Mouse (Mus musculus) adrenal gland, postnatal 14 days (tissue): ENCODE results near the gene Spata2. TPM values are rescaled to one million over a fixed set of nuclear protein-coding genes. Genes with fewer than 3 reads are reported as not detected.
A peak's percentile ranks its signal among the peaks of the same experiment; 100 is the strongest.

ENCODE experiments used
- DNase-seq: peaks from one replicate; pipeline ENCODE4 v3.0.0; 2021; ENCODE audit warnings: mixed read lengths
- total RNA-seq: library from RNA; stranded (reverse); gene quantifications from 2 replicates; pipeline ENCODE4 v1.2.3, GENCODE M21; 2021

The Spata2 gene
- total RNA-seq, 1 experiment from 2014 or later, result 30.1 TPM

DNA sequence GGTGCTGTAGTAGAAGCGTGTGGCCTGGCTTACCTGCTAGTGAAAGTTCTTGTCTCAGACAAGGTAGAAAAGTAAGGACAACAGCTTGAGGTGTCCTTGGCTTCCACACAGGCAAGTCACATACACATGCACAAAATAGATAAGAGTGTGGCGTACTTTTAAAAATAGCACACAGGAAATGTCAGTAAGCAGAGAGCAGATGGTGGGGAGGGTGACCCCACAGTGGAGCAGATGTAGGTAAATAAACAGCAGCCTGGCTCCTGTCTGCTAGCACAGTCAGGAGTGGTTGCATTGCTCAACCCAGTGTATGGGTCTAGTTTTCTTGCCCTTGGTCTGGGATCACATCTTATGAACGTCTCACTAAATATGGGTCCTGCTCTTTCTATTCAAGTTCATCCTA lies 17.8 kb upstream of the Spata2 start:
- no peak for DNase-seq

DNA sequence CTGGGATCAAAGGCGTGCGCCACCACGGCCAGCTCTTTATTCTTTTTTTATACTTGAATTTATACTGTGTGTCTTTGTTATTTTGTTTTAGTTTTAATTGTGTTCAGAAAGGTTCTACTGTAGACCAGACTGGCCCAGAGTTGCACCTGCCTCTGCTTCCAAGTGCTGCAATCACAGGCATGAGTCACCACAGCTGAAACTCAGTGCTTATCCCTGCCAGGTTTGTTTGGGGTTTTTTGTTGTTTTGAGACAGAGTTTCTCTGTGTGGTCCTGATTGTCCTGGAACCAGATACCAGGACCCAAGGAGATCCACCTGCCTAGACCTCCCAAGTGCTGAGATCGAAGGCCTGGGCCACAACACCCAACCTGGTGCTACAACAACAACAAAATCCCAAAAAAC lies 15.9 kb upstream of the Spata2 start:
- DNase-seq, result no peak

DNA sequence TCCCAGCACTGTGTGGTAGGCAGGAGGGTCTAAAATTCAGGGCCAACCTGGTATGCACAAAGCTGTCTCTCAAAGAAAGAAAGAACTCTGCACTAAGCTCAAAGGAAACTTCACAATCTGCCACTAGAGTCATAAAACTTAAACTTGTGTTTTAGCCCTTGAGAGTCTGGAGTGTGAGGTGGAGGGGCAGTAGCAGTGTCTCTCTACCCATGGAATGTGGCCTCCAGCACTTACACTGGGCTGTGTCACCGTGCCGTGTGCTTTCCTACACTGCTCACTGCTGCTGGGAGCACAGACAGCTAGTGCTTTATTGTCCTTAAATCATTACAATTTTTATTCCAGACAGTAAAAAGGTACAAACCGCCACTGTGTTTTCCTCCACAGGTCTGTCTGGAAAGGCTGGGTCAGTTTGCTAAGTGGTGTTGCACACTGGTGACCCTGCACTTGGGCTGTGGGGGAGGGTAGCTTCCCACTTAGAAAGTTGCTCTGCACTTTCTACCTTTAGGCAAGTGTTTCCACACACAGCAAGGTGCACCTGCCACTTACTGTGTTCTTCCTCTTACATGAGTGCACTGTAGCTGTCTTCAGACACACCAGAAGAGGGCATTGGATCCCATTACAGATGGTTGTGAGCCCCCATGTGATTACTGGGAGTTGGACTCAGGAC lies 15.2 kb upstream of the Spata2 start:
- DNase-seq, result no peak

DNA sequence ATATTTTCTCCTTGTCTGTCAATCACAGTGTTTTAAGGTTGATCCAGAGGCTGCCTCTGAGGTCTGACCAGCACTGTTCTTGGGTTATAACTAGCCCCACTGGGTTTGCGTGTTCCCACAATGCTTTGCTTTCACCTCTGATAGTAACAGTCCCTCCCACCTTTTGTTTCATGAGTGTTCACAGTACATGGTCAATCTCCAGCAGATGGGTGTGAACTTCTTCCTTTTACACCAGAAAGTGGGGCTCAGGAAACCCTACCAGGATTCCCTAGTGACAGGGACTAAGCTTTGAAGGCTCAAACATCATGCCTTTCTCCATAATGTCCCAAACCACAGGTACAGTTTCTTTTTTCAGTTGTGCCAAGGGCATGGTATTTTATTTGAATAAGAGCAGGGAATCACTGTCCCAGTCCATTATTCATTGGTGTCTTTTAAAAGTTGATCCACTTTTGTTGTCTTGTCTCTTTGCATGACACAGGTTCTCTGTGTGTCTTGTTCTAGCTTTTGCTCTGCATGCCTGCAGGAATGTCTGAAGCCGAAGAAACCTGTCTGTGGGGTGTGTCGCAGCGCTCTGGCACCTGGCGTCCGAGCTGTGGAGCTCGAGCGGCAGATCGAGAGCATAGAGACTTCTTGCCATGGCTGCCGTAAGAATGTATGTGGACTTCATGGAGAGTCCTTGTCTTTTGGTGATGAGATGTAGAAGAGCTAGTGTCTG lies 14.0 kb upstream of the Spata2 start:
- no peak for DNase-seq

DNA sequence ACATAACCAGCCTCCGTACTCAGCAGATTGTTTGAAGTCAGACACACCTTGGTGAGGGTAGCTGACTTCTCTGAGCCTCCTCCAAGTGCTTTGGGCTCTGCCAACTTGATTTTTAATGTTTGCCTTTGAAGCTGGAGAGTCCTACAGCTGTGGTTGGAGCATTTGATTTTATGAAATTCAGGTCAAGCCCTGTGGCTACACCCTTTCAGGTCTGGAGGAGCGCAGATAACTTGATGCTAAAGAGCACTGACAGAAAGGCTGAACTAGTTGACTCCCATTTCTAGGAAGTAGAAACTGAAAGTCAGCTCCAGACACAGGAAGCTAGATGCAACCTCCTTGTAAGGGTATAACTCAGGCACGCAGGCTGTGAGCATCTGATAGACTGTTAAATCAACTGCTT lies 12.4 kb upstream of the Spata2 start:
- DNase-seq, result no peak

DNA sequence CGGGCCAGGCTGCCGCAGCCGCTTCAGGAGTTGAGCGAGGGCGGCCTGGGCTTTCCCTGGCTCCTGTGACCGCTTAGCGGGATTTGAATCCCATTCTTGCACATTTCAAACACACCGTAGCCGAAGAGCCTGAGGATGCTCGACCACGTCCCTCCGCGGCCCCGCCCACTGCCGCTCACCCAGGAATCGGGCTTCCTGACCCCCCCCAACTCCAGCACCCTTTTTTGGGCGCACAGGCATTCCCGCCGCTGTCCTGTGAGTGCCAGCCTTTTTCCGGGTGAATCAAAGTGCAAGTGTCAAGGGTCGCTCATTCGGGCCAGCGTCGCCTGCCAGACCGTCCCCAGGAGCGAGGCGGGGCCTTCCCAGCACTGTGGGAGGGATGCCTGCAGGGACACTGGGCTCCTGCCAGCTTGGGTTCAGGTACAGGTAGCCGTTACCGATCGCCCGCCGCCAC lies 11.2 kb upstream of the Spata2 start:
- peak; percentile 82 for DNase-seq

DNA sequence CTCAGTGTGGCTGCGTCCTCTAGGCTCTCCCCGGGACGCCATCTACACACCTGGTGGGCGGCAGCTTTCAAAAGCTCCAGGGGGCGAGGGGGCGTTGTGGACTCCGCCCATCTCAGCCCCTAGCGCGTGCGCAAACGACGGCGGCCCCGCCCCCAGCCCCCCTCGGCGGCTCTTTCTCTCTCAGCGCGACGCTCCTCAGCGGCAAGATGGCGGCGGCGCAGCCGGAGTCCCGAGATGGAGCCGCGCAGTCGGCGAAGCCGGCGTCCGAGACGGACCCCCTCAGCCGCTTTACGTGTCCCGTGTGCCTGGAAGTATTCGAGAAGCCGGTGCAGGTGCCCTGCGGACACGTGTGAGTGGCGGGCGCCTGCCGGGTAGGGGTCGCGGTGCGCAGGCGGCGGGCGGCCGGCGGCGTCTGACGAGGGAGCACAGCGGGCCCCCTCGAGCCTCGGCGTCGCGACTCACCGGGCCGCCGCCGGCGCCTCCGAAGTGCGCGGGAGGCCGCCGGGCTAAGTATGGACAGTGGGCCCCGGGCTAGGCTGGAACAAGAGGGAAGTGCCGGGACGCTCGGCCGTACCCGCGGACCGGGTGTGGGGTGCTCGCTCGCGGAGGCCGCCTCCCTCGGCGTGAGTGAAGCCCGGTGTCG lies 10.7 kb upstream of the Spata2 start:
- DNase-seq, result peak; percentile 95

DNA sequence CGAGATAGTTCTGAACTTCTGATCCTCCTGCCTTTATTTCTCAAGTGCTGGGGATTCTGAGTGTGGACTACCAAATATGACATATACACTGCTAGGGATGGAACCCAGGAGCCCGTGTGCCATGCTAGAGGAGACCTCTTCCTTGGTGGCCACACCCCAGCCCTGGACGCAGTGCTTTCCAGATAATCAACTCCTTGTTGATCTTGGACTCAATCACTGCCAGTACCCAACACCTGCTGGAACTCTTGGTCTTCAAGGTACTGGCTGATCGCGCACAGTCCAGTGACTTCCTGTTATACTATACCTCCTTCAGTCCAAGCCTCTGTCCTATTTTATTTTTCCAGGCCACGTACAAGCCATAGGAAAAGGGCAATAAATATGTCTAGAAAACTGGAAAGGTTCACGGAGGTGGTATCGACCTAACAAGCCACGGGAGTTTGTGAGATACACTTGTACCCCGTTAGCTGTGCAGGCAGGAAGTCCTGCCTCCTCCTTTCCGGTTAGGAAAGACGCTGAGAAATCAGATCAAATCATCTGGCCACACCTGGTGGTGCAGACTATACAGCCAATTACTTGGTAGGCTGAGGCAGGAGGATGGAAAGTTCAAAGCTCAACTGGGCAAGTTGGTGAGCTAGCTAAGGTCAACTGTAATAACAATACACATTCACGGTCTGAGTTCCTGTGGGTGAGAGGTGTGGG lies 10.0 kb upstream of the Spata2 start:
- peak; percentile 30 for DNase-seq

DNA sequence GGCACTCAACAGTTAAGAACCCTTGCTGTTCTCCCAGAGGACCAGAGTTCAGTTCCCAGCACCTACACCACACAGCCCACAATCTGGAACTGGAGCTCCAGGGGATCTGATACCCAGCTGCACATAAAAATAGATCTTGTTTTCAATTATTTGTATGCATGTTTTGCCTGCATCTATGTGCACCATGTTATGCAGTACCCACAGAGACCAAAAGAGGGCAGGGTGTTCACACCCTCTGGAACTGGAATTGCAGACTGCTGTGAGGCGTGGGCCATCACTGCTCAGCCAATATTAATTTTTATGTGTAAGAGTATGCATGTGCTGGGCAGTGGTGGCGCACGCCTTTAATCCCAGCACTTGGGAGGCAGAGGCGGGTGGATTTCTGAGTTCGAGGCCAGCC lies 4.6 kb upstream of the Spata2 start:
- DNase-seq, result peak; percentile 69

DNA sequence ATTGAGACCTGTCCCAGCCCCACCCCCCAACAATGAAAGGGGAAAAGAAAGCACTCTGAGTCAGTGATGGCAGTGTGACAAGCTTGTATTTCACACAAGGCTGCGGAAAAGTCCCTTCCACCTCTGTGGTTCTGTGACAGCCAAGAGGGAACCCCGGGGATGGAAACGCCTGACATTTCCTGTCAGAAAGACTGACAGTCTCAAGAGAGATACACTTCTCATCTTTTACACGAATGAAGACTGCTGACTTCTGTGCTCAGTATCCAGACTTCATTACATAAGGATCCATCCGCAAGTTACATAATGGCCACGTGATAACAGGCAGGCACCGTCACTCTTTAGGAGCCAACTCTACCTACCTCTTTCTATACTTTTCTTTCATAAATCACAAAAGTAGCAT lies 3.8 kb upstream of the Spata2 start:
- DNase-seq, result no peak

DNA sequence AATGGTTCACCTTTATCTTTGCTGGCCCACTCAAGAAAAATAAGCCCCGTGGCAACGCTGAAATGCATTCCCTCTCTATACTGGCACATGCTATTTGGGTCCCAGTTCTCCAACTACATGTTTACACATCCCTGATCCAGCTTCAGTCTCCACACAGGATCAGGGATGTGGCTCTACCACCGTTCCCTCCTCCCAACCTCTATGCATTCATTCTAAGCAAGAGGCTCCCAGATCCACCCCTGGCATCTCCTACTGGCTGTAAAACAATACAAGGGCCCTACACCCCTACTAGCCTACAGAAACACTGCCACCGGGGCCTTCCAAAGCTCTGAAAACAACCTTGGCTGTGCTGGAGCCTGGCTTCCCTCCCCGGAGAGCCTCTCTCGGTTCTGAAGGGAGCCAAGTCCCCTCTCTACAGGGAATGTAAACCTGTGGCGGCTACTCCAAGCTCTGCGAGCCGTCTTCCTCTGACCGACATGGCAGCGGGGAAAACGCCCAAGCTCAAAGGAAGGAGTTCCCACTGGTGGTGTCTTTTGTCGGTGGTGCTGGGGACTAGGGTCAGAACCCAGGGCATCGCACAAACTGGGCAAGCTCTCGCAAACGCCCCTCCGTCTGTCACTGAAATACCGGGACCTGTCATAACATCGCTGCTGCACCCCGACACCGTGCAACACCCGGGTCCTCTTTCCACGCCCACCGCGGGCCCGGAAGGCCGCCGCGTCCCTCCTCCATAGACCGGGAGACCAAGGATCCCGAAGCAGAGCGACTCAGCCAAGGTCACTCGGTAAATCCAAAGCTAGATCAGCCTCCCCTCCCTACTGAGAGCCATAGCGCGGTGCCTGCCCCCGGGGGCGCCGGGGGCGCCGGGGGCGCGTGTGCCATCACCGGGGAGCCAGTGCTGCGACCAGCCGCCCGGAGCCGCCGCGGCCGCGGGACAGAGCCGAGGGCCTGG lies 654 bp downstream of the Spata2 start, which contains the start of gene Rnf114:
Gene Rnf114, plus strand, starts transcription at position 889 of the 952 bp plus-strand sequence.
- DNase-seq, result peak; percentile 78

DNA sequence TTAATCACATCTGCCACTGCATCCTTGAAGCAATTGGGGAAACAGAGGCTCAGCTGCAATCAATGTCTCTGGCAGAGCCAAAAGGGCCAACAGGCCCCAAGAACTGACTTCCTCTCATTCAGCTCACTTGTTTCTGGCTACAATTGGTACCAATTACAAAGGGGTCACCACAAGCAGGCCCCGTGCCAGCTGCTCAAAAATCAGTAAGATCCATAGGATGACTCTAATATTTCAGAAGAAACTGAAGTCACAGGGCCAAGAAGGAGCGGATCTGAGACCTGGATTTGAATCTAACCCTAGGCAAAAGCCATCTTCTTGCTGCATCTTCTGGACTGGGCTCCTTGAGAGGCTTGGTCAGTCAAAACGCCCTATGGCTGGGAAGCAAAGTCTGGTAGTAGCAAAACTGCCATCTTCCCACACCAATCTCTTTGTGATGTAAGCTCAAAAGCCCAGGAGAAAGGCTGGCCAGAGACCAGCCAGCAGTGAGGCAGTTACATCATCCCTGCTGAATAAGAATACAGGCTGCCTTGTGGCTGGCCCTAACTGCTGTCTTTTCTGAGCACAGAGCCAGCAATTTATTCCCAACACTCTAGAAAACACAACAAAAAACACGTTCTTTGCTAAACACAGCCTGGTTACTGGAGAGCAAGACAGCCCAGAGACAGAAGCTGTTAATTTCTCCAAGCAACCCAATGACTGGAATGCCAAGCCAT lies 1.7 kb downstream of the Spata2 start:
- peak; percentile 61 for DNase-seq

DNA sequence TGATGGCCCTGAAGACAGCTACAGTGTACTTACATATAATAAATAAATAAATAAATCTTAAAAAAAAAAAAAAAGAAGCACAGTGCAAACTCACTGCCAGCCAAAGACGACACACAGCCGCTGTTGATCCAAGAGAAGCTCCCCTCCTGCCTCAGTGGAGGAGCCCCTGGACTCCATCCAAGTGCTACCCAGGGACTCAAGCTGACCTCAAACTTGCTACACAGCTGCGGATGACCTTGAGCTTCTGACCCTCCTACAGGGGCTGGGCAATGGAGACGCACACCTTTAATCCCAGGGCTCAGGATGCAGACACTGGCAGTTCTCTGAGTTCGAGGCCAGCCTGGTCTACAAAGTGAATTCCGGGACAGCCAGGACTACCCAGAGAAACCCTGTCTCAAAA lies 4.7 kb downstream of the Spata2 start:
- DNase-seq, result peak; percentile 44

DNA sequence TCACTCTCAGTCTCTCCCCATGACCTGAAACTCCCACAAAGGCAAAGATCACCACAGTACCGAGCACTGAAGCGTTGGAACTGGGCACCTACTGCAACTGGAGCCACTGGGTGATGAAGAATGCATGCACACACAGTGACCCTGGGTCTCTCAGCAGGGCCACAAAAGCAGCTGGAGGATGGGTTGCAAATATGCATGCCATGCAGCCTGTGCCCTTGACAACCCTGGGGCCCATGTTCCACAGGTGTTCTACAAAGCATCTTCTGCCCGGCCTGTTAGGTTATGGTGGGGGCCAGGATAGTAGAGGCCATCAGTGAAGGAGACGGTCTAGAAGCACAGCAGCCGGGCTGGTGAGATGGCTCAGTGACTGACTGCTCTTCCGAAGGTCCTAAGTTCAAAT lies 5.1 kb downstream of the Spata2 start:
- DNase-seq, result no peak

DNA sequence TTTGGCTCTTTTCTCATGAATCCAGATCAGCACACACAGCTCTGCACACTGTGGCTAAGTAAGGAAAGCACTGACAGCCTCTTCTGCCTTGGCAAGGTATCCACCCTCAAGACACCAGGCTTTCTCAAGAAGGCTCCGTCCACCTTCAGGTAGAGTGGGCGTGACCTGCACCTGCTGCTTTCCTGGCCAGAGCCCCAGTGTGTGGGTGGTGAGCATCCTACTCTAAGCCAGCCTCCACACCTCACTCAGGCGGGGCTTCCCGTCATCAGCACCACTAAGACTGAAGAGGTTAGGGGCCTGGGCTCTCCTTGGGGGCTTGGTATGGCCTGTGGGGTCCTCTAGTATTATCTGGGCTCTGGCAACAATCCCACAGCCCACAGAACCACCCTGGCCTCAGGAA lies 6.1 kb downstream of the Spata2 start:
- no peak for DNase-seq

DNA sequence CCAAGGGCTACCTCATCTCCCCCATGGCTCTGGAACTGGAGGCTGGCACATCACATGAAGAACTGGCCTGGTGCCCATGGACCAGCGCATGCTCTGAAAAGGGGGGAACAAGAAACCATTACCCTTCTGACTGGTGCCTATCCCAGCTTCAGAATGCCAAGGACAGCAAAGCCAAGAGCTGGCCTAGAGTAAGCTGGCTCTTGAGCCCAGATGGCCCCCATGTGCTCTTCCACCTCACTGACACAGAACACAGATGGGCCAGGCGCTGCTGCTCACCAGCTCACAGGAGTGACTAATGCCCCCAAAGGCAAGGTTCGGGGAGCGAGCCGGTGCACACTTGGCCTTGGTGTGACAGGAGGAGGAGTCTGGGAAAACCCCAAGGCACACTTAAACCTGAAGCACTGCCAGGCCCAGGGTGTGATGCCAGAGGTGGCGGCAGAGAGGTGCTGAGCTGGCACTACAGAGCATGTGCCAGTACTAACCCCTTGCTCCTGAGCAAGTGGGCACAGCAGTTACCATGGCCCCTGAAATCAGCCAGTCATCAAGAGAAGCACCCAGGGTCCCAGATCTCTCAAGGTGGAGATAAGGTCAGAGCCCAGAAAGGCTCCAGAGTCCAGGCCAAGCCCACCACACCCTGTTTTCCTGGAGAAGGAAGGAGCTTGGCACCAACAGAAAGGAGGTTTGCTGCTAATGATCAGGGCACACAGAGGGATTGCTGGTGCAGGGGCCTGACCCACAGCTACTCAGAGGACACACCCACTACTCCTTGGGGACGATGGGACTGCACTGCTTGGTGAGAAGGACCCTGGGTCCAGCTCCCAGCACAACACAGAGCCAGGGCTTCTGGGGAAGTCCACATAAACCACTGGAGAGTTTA lies 6.9 kb downstream of the Spata2 start:
- DNase-seq, result peak; percentile 93

DNA sequence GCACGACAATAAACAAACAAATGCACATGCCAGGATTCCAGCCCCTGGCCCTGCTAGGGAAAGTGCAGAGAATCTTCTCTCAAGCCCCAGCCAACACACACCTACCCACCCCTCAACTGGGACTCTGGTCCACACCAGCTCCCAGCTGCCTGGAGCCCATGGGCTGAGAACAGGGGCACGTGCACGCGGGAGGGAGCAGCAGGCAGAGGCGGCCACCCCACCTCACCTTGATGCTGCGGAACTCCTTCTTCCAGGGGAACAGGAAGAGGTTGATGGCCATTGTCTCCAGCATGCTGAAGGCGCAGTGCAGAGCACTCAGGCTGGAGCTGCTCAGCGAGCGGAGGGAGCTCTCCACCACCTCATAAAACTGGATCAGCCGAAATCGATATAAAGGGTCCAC lies 7.8 kb downstream of the Spata2 start:
- DNase-seq, result no peak

DNA sequence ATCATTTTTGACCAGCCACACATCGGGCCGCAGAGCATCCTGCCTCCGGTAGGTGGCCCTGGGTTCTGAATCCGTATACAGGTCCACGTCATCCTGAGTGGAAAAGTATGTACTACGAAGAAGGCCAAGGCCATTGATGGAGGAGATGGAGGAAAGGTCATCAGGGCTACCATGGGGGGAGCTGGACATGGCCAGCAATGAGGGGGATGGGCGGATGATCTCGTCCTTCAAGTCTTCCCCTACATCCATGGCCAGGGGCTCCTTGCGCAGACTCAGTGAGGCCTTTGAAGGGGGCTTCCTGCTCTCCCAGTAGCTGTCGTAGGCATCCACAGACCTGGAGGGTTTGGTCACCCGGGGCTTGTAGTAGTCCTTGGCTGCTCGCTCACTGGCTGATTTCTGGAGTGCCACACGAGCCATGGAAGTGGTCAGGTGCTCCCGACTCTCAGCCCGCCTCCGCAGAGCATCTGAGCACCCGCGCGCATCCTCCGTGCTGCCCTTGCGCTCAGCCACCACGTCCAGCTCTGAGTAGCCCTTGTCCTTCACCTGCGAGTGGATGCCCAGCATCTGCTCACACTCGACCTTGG lies 8.8 kb downstream of the Spata2 start:
- DNase-seq, result peak; percentile 69

DNA sequence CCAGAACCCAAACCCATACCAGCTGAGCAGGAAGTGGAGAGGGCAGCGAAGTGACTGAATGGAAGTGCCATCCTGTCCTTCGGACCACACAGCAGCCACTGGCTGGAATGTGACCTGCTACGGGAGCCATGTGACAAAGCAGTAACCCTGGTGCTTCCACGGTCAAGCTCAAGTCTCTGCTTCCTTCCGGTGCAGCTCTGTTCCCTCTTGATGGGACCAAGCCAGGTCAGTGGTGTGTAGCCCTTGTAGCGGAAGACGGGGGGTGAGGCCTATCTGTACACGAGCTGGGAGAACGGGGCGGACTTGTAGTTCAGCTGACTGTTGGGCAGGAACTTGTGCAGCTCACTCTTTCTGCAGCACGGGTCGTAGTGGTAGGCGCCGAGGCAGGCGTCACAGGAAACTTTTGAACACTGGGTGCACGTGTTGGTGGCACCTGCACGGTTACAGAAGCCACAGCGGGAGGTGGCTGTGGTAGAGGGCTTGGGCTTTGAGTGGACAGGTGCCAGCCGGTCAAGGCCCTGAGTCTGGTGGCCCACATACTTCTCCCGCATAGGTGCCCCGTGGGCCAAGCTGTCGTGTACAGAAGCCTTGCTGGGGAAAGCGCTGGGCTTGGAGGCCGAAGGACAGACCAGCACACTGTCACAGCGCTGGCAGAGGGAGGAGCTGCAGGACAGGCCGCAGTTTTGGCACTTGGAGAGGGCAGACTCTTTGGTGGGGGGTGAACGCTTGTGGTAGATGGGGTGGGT lies 9.4 kb downstream of the Spata2 start:
- peak; percentile 54 for DNase-seq
